Mouse (Mus musculus) heart, adult 2 months (tissue): ENCODE data around the gene Stard5. TPM values are rescaled to one million over a fixed set of nuclear protein-coding genes. Genes with fewer than 3 reads are reported as not detected.

Experiments used
- DNase-seq, 2 experiments: peaks; one replicate each; pipeline ENCODE4 v3.0.0; 2021
- H3K27ac ChIP-seq: fragments of 200-600 bp; 2 replicates; pipeline ENCODE4 v1.8.1; 2022
- H3K27me3 ChIP-seq: fragments of 200-500 bp; 2 replicates; pipeline ENCODE4 v1.6.1; 2012; ENCODE audit warnings: mild to moderate bottlenecking, low read length, inconsistent platforms, mixed read lengths; ENCODE audit not compliant: control insufficient read depth, insufficient read depth
- H3K36me3 ChIP-seq: fragments of 200-500 bp; 2 replicates; pipeline ENCODE4 v1.6.1; 2012; ENCODE audit warnings: low read length, inconsistent platforms; ENCODE audit not compliant: control insufficient read depth, insufficient read depth
- H3K4me1 ChIP-seq: fragments of 200-500 bp; 2 replicates; pipeline ENCODE4 v1.6.1; 2011; ENCODE audit warnings: low read length; ENCODE audit not compliant: control insufficient read depth, insufficient read depth
- H3K4me3 ChIP-seq: fragments of 200-600 bp; 2 replicates; pipeline ENCODE4 v1.8.1; 2022
- H3K79me2 ChIP-seq: fragments of 200-500 bp; replicated peaks from 2 replicates; pipeline ENCODE4 v1.6.1; 2012; ENCODE audit warnings: mild to moderate bottlenecking, inconsistent platforms, low read length, moderate library complexity, mixed read lengths; ENCODE audit not compliant: control insufficient read depth, insufficient read depth
- H3K9ac ChIP-seq: fragments of 200-500 bp; 2 replicates; pipeline ENCODE4 v1.6.1; 2012; ENCODE audit warnings: low read depth, mild to moderate bottlenecking, control low read depth, inconsistent platforms, low read length, mixed read lengths
- CTCF ChIP-seq: fragments of 200-600 bp; IDR thresholded peaks from 2 replicates; pipeline ENCODE4 v1.8.1; 2022; ENCODE audit warnings: antibody characterized with exemption, mild to moderate bottlenecking, moderate library complexity
- EP300 ChIP-seq: fragments of 200-500 bp; IDR thresholded peaks from 2 replicates; pipeline ENCODE4 v1.6.1; 2011; ENCODE audit warnings: low read depth, low read length, control low read depth; ENCODE audit not compliant: insufficient read depth
- POLR2A ChIP-seq: fragments of 200-500 bp; IDR thresholded peaks from 2 replicates; pipeline ENCODE4 v1.6.1; 2011; ENCODE audit warnings: mild to moderate bottlenecking, low read depth, low read length, control low read depth; ENCODE audit not compliant: insufficient read depth
- WGBS: fragments of 180-500 bp; shearing (Covaris S2); methylation state at CpG from one replicate; pipeline ENCODE4 v1.1.7; 2018; 5-methylcytosine and 5-hydroxymethylcytosine counted together
- intact Hi-C: fragments of 180-260 bp; cut with DNase I; formaldehyde crosslinking; loops from one replicate; pipeline ENCODE4 v1.15.1; 2025
- polyA plus RNA-seq: library from polyadenylated mRNA; depleted of rRNA; stranded (reverse); fragments of >200 nt; gene quantifications from 2 replicates; pipeline ENCODE4 v1.2.3, GENCODE M21; 2012
- total RNA-seq, 2 experiments: library from RNA; stranded (reverse); gene quantifications; 2 replicates each; pipeline ENCODE4 v1.2.3; 2021

The Stard5 gene
- total and polyA plus RNA-seq, 3 experiments: 6.7 to 9.2 (median 8.6) TPM

DNA sequence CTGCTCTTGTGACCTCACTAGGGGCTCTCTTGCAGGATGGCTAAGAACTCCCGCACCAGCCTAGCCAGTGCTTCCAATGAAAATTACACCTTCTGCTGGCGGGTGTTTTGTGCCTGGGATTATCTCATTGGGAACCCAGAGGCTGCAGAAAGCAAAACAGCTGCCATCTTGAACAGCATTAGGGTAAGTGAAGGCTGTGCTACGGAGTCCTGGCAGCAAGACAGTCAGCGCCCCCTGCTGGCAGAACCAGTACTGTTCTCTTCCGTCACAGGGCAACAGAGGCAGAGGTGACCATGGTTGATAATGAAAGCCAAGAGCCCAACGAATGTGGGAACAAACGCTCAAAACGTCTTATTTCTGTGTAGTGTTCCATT is 31.9 kb upstream of the Stard5 start:
- Histone ChIP-seq H3K9ac (no peak overlapping the region), H3K36me3 (no peaks in the 10 kb centered on the region), H3K4me3 (no peak overlapping the region), H3K4me1 (no peaks in the 10 kb centered on the region), H3K27me3 (no peaks in the 10 kb centered on the region), H3K27ac (no peak overlapping the region), H3K79me2 (no peaks in the 10 kb centered on the region)
- WGBS: 56% methylated on average over 8 of the region's 8 CpGs
- TF ChIP-seq CTCF (peak; percentile 78), EP300 (no peak)
- intact Hi-C loops: loop anchor here (1.0 kb wide), 1 partner anchor 32 kb away; no protein-coding TSS in a partner anchor
- peak; percentile 49 to 72 for DNase-seq

DNA sequence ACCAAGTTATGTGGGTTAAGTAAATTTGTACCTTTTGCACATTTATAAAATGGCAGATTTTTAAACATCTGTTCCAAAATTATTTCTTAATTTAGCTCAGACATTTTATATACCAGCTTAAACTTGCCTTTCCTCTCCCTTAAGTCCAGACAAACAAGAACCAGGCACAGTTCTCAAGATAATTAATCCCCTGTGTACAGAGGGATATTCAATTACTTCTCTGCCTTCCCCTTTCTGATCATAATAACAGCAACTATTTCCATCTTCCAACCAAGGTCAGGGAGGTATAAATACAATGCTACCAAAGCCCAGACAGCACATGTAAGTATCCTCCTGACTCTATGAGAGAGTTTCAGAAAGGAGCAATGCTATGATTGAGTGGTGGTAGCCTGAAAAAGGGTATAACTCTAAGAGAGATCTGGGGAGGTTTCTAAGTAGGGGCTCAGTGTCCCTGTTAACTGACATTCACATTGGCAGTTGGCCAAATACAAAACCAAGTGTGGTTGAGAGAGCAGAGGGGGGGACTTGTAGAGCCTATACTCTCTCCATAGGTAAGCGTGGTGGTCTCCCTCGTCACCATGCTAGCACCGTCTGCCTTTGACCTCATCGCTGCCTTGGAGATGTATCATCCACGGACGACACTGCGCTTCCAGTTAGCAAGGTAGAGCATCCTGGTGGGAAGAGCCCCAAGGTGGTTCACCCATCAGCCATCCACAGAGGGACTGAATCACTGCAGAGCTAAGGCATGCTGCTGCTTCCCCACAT is 27.4 kb upstream of the Stard5 start:
- DNase-seq: no peak
- intact Hi-C loops: no loop called here
- WGBS: 95% methylated on average over 7 of the region's 7 CpGs

DNA sequence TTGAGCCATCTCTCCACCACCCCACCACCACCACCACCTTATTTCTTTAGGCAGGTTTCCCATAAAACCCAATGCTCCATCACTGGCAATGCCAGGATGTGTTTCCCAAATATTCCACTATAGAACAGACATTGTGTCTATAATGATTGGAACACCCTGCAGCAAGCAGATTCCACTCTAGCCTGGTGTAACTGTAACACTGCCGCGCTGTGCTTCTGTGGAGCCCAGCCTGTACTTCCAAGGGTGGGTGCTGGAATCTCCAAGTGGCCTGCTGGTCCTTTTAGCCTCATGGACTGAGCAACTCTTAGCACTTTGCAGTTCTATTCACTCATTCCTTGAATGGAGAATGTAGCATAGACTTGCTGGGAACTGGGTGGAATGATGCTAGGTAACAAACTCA is 25.0 kb upstream of the Stard5 start:
- TF ChIP-seq EP300 (no peak), CTCF (no peak), POLR2A (no peak)
- Histone ChIP-seq H3K9ac (no peak overlapping the region), H3K4me3 (no peak overlapping the region), H3K4me1 (no peaks in the 10 kb centered on the region), H3K27me3 (no peaks in the 10 kb centered on the region), H3K36me3 (no peaks in the 10 kb centered on the region), H3K79me2 (no peaks in the 10 kb centered on the region), H3K27ac (no peak overlapping the region)
- WGBS: 97% methylated on average over 2 of the region's 2 CpGs
- intact Hi-C loops: no loop called here
- DNase-seq: no peak

More for the DNA sequence above, 27.4 kb upstream of the Stard5 start:
- Histone ChIP-seq H3K36me3 (no peaks in the 10 kb centered on the region), H3K4me1 (no peaks in the 10 kb centered on the region), H3K79me2 (no peaks in the 10 kb centered on the region), H3K27me3 (no peaks in the 10 kb centered on the region), H3K9ac (no peak overlapping the region), H3K27ac (no peak overlapping the region), H3K4me3 (no peak overlapping the region)
- no peak for TF ChIP-seq EP300
- no peak for TF ChIP-seq CTCF
- no peak for TF ChIP-seq POLR2A

DNA sequence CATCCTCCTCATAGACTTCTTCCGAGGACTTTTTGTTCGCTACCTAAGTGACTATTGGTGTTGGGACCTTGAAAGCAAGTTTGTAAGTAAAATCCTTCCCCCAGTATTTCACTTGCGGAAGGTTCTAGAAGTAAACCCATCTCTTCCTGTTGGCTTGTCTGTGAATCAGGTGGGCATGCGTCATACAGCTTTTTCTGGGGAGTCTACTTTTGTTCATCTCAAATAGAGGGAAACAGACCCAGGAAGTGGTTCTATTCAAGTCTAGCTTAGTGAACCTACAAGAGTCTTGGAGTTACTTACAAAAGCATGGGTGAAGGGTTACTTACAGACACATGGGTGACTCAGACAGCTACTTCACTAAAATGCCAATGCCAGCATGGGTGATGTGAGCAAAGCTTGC is 21.9 kb upstream of the Stard5 start:
- Histone ChIP-seq H3K27me3 (no peaks in the 10 kb centered on the region), H3K27ac (no peak overlapping the region), H3K79me2 (no peaks in the 10 kb centered on the region), H3K4me1 (no peaks in the 10 kb centered on the region), H3K36me3 (no peaks in the 10 kb centered on the region), H3K4me3 (no peak overlapping the region), H3K9ac (no peak overlapping the region)
- no peak for TF ChIP-seq POLR2A
- TF ChIP-seq EP300: no peak
- TF ChIP-seq CTCF: no peak
- DNase-seq: no peak
- 95% methylated on average over 4 of the region's 4 CpGs for WGBS
- intact Hi-C loops: no loop called here

DNA sequence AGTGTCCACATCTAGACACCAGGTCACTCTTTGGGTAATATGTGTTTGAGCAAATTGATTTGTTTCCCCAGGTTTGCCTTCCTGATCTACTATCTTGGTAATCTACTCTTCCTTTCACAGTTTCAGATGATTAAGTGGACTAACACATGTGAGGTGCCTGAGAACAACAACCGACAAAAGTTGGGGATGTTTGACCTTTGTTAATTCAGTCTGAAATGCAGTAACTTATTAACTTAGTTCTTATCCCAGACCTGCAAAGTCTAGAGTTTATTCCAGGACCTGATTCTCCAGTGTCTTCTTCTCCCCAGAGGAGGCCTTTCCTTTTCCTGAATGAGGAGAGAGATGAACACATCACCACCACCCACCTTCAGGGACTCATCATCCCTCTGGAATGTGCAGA is 19.9 kb upstream of the Stard5 start:
- H3K36me3 ChIP-seq: no peaks in the 10 kb centered on the region
- H3K27ac ChIP-seq: no peak overlapping the region
- H3K79me2 ChIP-seq: no peaks in the 10 kb centered on the region
- no peak overlapping the region for H3K4me3 ChIP-seq
- H3K27me3 ChIP-seq: no peaks in the 10 kb centered on the region
- intact Hi-C loops: no loop called here
- TF ChIP-seq EP300: no peak
- H3K4me1 ChIP-seq: no peaks in the 10 kb centered on the region
- H3K9ac ChIP-seq: no peak overlapping the region
- WGBS: 78% methylated on average over 1 of the region's 1 CpGs
- DNase-seq: no peak

DNA sequence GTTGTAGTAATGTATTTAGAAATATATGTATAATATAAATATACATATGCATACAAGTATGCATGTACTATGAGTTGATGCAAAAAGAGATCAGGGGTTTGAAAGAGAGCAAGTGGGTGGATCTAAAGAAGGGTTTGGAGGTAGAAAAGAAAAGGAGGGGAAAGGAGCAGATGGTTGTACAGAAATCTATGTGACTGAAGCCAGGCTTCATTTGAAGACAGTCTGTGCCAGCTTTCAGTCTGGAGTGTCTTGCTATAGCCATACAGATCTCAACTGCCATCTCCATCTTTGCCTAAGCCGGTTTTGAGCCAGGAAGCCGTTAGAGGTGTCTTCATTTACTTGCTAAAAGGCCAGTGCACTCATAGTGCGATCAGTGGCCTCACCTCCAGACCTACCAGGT is 16.5 kb upstream of the Stard5 start:
- no peak overlapping the region for H3K4me3 ChIP-seq
- 92% methylated on average over 3 of the region's 3 CpGs for WGBS
- no peak overlapping the region for H3K27ac ChIP-seq
- no peaks in the 10 kb centered on the region for H3K4me1 ChIP-seq
- no peaks in the 10 kb centered on the region for H3K27me3 ChIP-seq
- no peak overlapping the region for H3K9ac ChIP-seq
- no peaks in the 10 kb centered on the region for H3K36me3 ChIP-seq
- no peak for DNase-seq
- intact Hi-C loops: no loop called here
- H3K79me2 ChIP-seq: no peaks in the 10 kb centered on the region
- TF ChIP-seq POLR2A (no peak), CTCF (no peak), EP300 (no peak)
